8 mouse cellular contexts compared by ENCODE assay signal in genomic region chr5:139797473-139798167, GRCm38 (mm10). TPM values are rescaled to one million over a fixed set of nuclear protein-coding genes. Genes with fewer than 3 reads are reported as not detected.
DNase-seq lines count a peak whose midpoint lies in the region; ATAC-seq and TF ChIP-seq lines count a peak whose summit lies in the region.
"Had no signal": no experiment of that assay in that cellular context is flagged by ENCODE, and none has a peak within 500 bp of the region (broad histone marks: within the 10 kb centered on the region; RNA-seq: fewer than 3 reads in every experiment).

No protein-coding gene starts in this region.

- H3K4me3 ChIP-seq in embryonic fibroblast, embryonic 13.5 days (ENCODE audit: insufficient read depth, low read length): peak overlapping the region; percentile 30
- H3K4me3 ChIP-seq in heart, embryonic 11.5 days (ENCODE audit: low read depth, low read length): peak overlapping the region; percentile 29
- H3K4me3 ChIP-seq in kidney, embryonic 16.5 days (ENCODE audit: low read length): no peak overlapping the region
- H3K4me3 ChIP-seq in limb, embryonic 14.5 days (replicated peaks; ENCODE audit: low read length): no peak overlapping the region

- peak; percentile 98 for DNase-seq in brain, embryonic 14.5 days (ENCODE audit: low read depth)
- peak; percentile 70 for DNase-seq in limb, embryonic 14.5 days (ENCODE audit: low spot score)
- peak; percentile 74 for DNase-seq in neural tube, embryonic 10.5 days (ENCODE audit: extremely low spot score, low spot score)
- peak; percentile 75 for DNase-seq in testis, postnatal 14 days (ENCODE audit: low spot score)

- H3K9ac ChIP-seq in heart, embryonic 11.5 days (ENCODE audit: low read depth, low read length): peak overlapping the region; percentile 75
- 0 out of 2 replicates have a peak overlapping the region, but pooled peaks have one; percentile 27 for H3K9ac ChIP-seq in kidney, embryonic 16.5 days (replicated peaks; ENCODE audit: low read length)
- H3K9ac ChIP-seq in limb, embryonic 14.5 days (ENCODE audit: low read depth, low read length, severe bottlenecking): no peak overlapping the region

- no peak for TF ChIP-seq CTCF in brain, embryonic 14.5 days (IDR thresholded peaks at IDR 0.05; ENCODE audit: borderline replicate concordance, extremely low read depth, insufficient read depth, insufficient read length)
- no peak for TF ChIP-seq CTCF in embryonic fibroblast, embryonic 13.5 days (IDR thresholded peaks at IDR 0.05; ENCODE audit: borderline replicate concordance, insufficient read depth, low read length)

- no peaks in the 10 kb centered on the region for H3K27me3 ChIP-seq in heart, embryonic 11.5 days (ENCODE audit: control insufficient read depth, insufficient read depth, low read length)
- no peaks in the 10 kb centered on the region for H3K27me3 ChIP-seq in kidney, embryonic 16.5 days (ENCODE audit: insufficient read depth, low read length)
- no peaks in the 10 kb centered on the region for H3K27me3 ChIP-seq in limb, embryonic 14.5 days (ENCODE audit: control insufficient read depth, insufficient read depth, low read length)

- 0 out of 2 replicates have a peak, but pooled peaks have one; percentile 14 for TF ChIP-seq POLR2A in brain, embryonic 14.5 days (IDR thresholded peaks at IDR 0.05; ENCODE audit: borderline replicate concordance, extremely low read depth, insufficient read depth, insufficient read length, poor library complexity, severe bottlenecking)
- 0 out of 2 replicates have a peak, but pooled peaks have one; percentile 1 for TF ChIP-seq POLR2A in embryonic fibroblast, embryonic 13.5 days (IDR thresholded peaks at IDR 0.05; ENCODE audit: low read depth, low read length)
- TF ChIP-seq POLR2A in limb, embryonic 14.5 days (IDR thresholded peaks at IDR 0.05; ENCODE audit: borderline replicate concordance, extremely low read depth, insufficient read depth, insufficient read length): no peak

- no peaks in the 10 kb centered on the region for H3K9me3 ChIP-seq in heart, embryonic 11.5 days (replicated peaks; ENCODE audit: control insufficient read depth, low read length)
- H3K9me3 ChIP-seq in kidney, embryonic 16.5 days (ENCODE audit: low read length): no peaks in the 10 kb centered on the region
- H3K9me3 ChIP-seq in limb, embryonic 14.5 days (ENCODE audit: control insufficient read depth, low read length): no peaks in the 10 kb centered on the region

- H3K4me1 ChIP-seq in embryonic fibroblast, embryonic 13.5 days (ENCODE audit: control insufficient read depth, insufficient read depth, low read length): peaks cover 35% of the 10 kb centered on the region
- peaks cover 73% of the 10 kb centered on the region for H3K4me1 ChIP-seq in heart, embryonic 11.5 days (ENCODE audit: control insufficient read depth, insufficient read depth, low read length)
- peaks cover 46% of the 10 kb centered on the region for H3K4me1 ChIP-seq in kidney, embryonic 16.5 days (ENCODE audit: insufficient read depth, low read length)
- peaks cover 31% of the 10 kb centered on the region for H3K4me1 ChIP-seq in limb, embryonic 14.5 days (ENCODE audit: control insufficient read depth, insufficient read depth, low read length)

- peaks cover 12% of the 10 kb centered on the region for H3K36me3 ChIP-seq in heart, embryonic 11.5 days (ENCODE audit: control insufficient read depth, insufficient read depth, low read length)
- H3K36me3 ChIP-seq in kidney, embryonic 16.5 days (ENCODE audit: insufficient read depth, low read length): peaks cover 21% of the 10 kb centered on the region; the same call in 1 of the 2 replicates
- H3K36me3 ChIP-seq in limb, embryonic 14.5 days (ENCODE audit: control insufficient read depth, insufficient read depth, low read length): peaks cover 17% of the 10 kb centered on the region

- no peak for ATAC-seq in heart, embryonic 11.5 days (replicated peaks; ENCODE audit: insufficient number of reproducible peaks, low FRiP score, low TSS enrichment)
- ATAC-seq in kidney, embryonic 16.5 days (ENCODE audit: low FRiP score, low TSS enrichment): peak; percentile 40
- ATAC-seq in limb, embryonic 14.5 days (ENCODE audit: low FRiP score, low read depth): peak; percentile 42; the same call in 1 of the 2 replicates

- H3K4me2 ChIP-seq in heart, embryonic 11.5 days: peak overlapping the region; percentile 59
- H3K4me2 ChIP-seq in kidney, embryonic 16.5 days (replicated peaks; ENCODE audit: low read depth, low read length): peak overlapping the region; percentile 38
- 0 out of 2 replicates have a peak overlapping the region, but pooled peaks have one; percentile 35 for H3K4me2 ChIP-seq in limb, embryonic 14.5 days (replicated peaks; ENCODE audit: low read depth, low read length, severe bottlenecking)

- peak overlapping the region; percentile 76 for H3K27ac ChIP-seq in embryonic fibroblast, embryonic 13.5 days (ENCODE audit: insufficient read depth, low read length)
- peak overlapping the region; percentile 94 for H3K27ac ChIP-seq in heart, embryonic 11.5 days (ENCODE audit: low read depth, low read length)
- H3K27ac ChIP-seq in kidney, embryonic 16.5 days (ENCODE audit: low read length): peak overlapping the region; percentile 84
- peak overlapping the region; percentile 16; the same call in 1 of the 2 replicates for H3K27ac ChIP-seq in limb, embryonic 14.5 days (replicated peaks; ENCODE audit: low read depth, low read length)

- 29% methylated on average over 11 of the region's 11 CpGs for WGBS in heart, embryonic 11.5 days (ENCODE audit: insufficient replicate concordance)
- WGBS in kidney, embryonic 16.5 days: 43% methylated on average over 11 of the region's 11 CpGs
- WGBS in limb, embryonic 14.5 days: 45% methylated on average over 11 of the region's 11 CpGs

RNA-seq across cellular contexts. Expression of gene Mafk, which starts 6.3 kb away (rescaled TPM):
- polyA plus RNA-seq in brain, embryonic 14.5 days (2012; rRNA removed): 12.6 and 13.6 TPM in 2 replicates
- 12.9 and 17.4 TPM in 2 replicates for polyA plus RNA-seq in embryonic fibroblast, embryonic 13.5 days (2011; ENCODE audit: insufficient read length, low read depth, missing spikeins)
- 13.5 and 19.1 TPM in 2 replicates for polyA plus RNA-seq in heart, embryonic 11.5 days (2014; fragmentation: Nextera tagmentation; extraction: Ambion mirVana)
- 12.2 and 13.3 TPM in 2 replicates for polyA plus RNA-seq in kidney, embryonic 16.5 days (2015; fragmentation: Nextera tagmentation; extraction: Ambion mirVana)
- 6.7 and 7.3 TPM in 2 replicates for polyA plus RNA-seq in limb, embryonic 14.5 days (2012; rRNA removed)
- 6.2 and 6.6 TPM in 2 replicates for polyA plus RNA-seq in limb, embryonic 14.5 days (2014; fragmentation: Nextera tagmentation; extraction: Ambion mirVana)

RNA-seq across cellular contexts. Expression of gene Tmem184a, which starts 22.1 kb away (rescaled TPM):
- 0.34 and 0.57 TPM in 2 replicates for polyA plus RNA-seq in brain, embryonic 14.5 days (2012; rRNA removed)
- polyA plus RNA-seq in embryonic fibroblast, embryonic 13.5 days (2011; ENCODE audit: insufficient read length, low read depth, missing spikeins): not detected in 2 replicates
- 2.6 and 3.0 TPM in 2 replicates for polyA plus RNA-seq in heart, embryonic 11.5 days (2014; fragmentation: Nextera tagmentation; extraction: Ambion mirVana)
- polyA plus RNA-seq in kidney, embryonic 16.5 days (2015; fragmentation: Nextera tagmentation; extraction: Ambion mirVana): 9.6 and 10.3 TPM in 2 replicates
- 4.8 and 5.9 TPM in 2 replicates for polyA plus RNA-seq in limb, embryonic 14.5 days (2012; rRNA removed)
- polyA plus RNA-seq in limb, embryonic 14.5 days (2014; fragmentation: Nextera tagmentation; extraction: Ambion mirVana): 5.7 and 6.1 TPM in 2 replicates

RNA-seq across cellular contexts. Expression of gene Ints1, which starts 22.1 kb away (rescaled TPM):
- 56.5 and 72.9 TPM in 2 replicates for polyA plus RNA-seq in brain, embryonic 14.5 days (2012; rRNA removed)
- 40.0 and 43.6 TPM in 2 replicates for polyA plus RNA-seq in embryonic fibroblast, embryonic 13.5 days (2011; ENCODE audit: insufficient read length, low read depth, missing spikeins)
- polyA plus RNA-seq in heart, embryonic 11.5 days (2014; fragmentation: Nextera tagmentation; extraction: Ambion mirVana): 21.4 and 26.4 TPM in 2 replicates
- 28.3 and 30.4 TPM in 2 replicates for polyA plus RNA-seq in kidney, embryonic 16.5 days (2015; fragmentation: Nextera tagmentation; extraction: Ambion mirVana)
- polyA plus RNA-seq in limb, embryonic 14.5 days (2012; rRNA removed): 50.1 and 69.3 TPM in 2 replicates
- 35.5 and 37.9 TPM in 2 replicates for polyA plus RNA-seq in limb, embryonic 14.5 days (2014; fragmentation: Nextera tagmentation; extraction: Ambion mirVana)

RNA-seq across cellular contexts. Expression of gene Gm26938, which starts 28.6 kb away (rescaled TPM):
- polyA plus RNA-seq in brain, embryonic 14.5 days (2012; rRNA removed): 0.53 TPM in 1 of 2 replicates, not detected in the other
- not detected in 2 replicates for polyA plus RNA-seq in embryonic fibroblast, embryonic 13.5 days (2011; ENCODE audit: insufficient read length, low read depth, missing spikeins)
- polyA plus RNA-seq in heart, embryonic 11.5 days (2014; fragmentation: Nextera tagmentation; extraction: Ambion mirVana): not detected in 2 replicates
- 0.72 TPM in 1 of 2 replicates, not detected in the other for polyA plus RNA-seq in kidney, embryonic 16.5 days (2015; fragmentation: Nextera tagmentation; extraction: Ambion mirVana)
- not detected in 2 replicates for polyA plus RNA-seq in limb, embryonic 14.5 days (2012; rRNA removed)
- polyA plus RNA-seq in limb, embryonic 14.5 days (2014; fragmentation: Nextera tagmentation; extraction: Ambion mirVana): not detected in 2 replicates
- polyA plus RNA-seq: large intestine, adult 2 months had no signal

RNA-seq across cellular contexts. Expression of gene Psmg3, which starts 29.1 kb away (rescaled TPM):
- 50.6 and 73.4 TPM in 2 replicates for polyA plus RNA-seq in brain, embryonic 14.5 days (2012; rRNA removed)
- polyA plus RNA-seq in embryonic fibroblast, embryonic 13.5 days (2011; ENCODE audit: insufficient read length, low read depth, missing spikeins): 15.3 and 15.8 TPM in 2 replicates
- polyA plus RNA-seq in heart, embryonic 11.5 days (2014; fragmentation: Nextera tagmentation; extraction: Ambion mirVana): 49.6 and 50.1 TPM in 2 replicates
- 74.3 and 77.5 TPM in 2 replicates for polyA plus RNA-seq in kidney, embryonic 16.5 days (2015; fragmentation: Nextera tagmentation; extraction: Ambion mirVana)
- 47.8 and 51.8 TPM in 2 replicates for polyA plus RNA-seq in limb, embryonic 14.5 days (2012; rRNA removed)
- 65.6 and 69.0 TPM in 2 replicates for polyA plus RNA-seq in limb, embryonic 14.5 days (2014; fragmentation: Nextera tagmentation; extraction: Ambion mirVana)

Comparison
In these comparisons a context has a peak if more than half of its experiments do, and no peak if none do; other contexts are left out.
1. H3K27ac ChIP-seq: peak in every context shown above with its lines; median percentile 94 in heart, embryonic 11.5 days; 84 in kidney, embryonic 16.5 days; 76 in embryonic fibroblast, embryonic 13.5 days; 16 in limb, embryonic 14.5 days.
2. H3K4me3 ChIP-seq: peak in embryonic fibroblast, embryonic 13.5 days (single experiment) and heart, embryonic 11.5 days (single experiment); none in kidney, embryonic 16.5 days (single experiment) and limb, embryonic 14.5 days (single experiment).
3. Peak in every context shown above with its lines, with median percentiles within 50 percentile points of each other: DNase-seq and H3K4me2 ChIP-seq.